Mouse (Mus musculus): Measurements from ENCODE around the gene F13a1.

F13a1 gene

GRCm38 (mm10) chr13:36953676-36954075 lies 96.4 kb downstream of the F13a1 start:
- no peak for DNase-seq (ENCODE audit: low spot score)

DNA sequence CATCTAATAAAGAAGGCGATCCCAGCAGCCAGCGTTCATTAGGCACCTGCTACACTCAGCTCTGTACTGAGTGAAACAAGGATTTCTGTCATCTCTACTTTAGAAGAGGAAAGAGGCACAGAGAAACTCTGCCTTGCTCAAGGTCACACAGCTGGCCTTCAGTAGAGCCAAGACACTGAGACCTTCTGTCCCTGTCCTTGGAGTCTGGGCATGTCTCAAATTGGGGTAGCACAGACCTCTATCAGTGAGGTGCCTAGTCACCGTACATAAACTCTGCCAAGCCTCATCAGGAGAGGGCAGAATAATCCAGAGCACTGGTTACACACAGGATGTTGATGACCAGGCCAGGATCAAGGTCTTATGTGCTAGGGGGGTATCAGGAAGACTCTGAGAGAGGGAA lies 108.2 kb downstream of the F13a1 start:
- DNase-seq (ENCODE audit: low spot score) = no peak

- no peak for DNase-seq (ENCODE audit: low spot score)
Measured at GRCm38 (mm10) chr13:36932066-36932465, 118.0 kb downstream of the F13a1 start.

DNA sequence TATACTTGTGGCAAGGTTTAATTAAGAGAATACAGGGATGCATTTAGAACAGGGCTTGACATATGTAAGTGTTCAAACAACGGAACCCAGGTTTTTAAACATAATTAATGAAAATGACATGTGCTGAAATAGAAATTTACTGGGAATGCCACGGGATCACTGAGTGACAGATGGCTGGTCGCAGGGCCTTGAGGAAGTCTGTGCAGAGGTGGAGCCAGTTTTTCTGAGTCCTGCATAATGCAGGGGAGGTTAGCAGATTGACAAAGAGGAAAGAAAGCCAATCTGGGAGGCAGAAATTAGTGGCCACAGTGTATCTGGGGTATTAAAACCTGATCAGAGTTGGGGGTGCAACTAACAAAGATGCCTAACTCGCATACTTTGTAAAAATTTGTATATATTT lies 130.3 kb downstream of the F13a1 start:
- no peak for DNase-seq (ENCODE audit: low spot score)

DNA sequence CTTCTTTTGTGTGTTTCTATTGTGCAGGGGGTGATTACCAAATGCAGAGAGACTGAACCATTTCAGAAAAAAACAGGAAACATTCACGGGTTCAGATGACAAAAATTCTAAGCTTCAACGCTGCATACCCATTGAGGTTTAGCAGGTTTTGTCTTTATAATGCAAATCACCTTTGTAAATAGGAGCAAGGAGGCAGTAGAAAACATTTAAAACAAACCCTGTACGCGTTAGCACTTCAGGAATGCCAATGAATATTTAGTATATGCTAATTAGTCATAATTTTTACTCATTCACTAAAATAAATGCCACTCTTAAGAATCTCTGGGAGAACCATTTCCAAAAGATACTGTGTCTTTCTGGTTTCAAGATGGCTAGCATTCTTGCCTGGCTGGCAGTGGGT lies 146.2 kb downstream of the F13a1 start:
- no peak for DNase-seq (ENCODE audit: low spot score)

GRCm38 (mm10) chr13:36903447-36903846 lies 146.6 kb downstream of the F13a1 start:
- DNase-seq (ENCODE audit: low spot score) = no peak

- DNase-seq (ENCODE audit: low spot score) = peak; percentile 1
Measured at GRCm38 (mm10) chr13:36901603-36902002, 148.4 kb downstream of the F13a1 start.

DNA sequence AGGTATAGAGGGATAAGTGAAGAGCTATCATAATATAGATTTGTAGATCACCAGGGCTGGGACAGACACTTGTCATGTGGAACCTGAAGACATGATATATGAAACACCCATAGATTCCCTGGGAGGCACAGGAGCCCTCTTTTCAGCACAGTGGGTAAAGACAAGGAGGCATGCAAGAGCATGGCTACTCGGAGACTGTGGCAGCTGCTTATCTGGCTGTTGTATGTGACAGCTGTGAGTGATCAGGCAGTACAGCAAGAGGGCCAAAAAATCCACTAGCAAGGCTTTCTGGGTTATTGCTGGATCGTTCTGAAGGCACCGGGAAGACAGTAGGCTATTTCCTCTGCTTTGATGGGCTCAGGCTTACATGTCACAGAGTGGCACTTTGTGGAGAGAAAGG lies 149.0 kb downstream of the F13a1 start:
- no peak for DNase-seq (ENCODE audit: low spot score)

DNA sequence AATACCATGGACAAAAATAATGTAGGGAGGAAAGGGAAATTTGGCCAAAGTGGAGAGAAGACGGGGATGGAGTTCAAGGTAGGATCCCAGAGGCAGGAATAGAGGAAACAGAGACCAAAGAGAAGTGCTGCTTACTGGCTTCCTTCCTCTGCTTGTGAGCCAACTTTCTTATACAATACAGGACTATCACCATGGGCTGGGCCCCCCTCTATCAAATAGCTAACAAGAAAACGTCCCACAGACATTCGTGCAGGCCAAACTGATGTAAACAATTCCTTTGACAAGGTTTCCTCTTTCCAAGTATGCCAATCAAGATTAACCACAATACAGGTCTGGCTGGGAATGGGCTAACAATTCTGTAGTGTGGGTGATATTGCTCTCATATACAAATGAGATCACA lies 154.0 kb downstream of the F13a1 start:
- DNase-seq (ENCODE audit: low spot score) = no peak

DNA sequence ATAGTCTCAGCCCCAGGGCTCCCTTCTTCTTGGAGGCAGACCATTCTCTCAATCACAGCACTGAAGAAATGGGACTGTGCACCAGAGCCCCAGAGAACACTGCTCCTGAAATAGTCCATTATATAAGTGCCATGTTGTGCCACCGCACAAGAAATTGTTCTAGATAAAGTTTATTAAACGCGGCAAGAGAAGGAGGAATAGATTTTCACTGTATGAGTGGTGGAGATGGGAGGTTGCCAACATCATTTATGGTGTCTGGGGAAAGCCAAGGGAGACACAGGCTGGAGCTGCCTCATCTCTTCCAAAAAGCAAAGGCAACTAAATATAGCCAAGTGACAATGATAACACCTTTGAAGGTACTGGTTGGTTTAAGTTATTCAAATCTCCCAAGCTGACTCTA lies 156.3 kb downstream of the F13a1 start:
- DNase-seq (ENCODE audit: low spot score) = no peak

GRCm38 (mm10) chr13:36892216-36892615 lies 157.8 kb downstream of the F13a1 start:
- no peak for DNase-seq (ENCODE audit: low spot score)

DNA sequence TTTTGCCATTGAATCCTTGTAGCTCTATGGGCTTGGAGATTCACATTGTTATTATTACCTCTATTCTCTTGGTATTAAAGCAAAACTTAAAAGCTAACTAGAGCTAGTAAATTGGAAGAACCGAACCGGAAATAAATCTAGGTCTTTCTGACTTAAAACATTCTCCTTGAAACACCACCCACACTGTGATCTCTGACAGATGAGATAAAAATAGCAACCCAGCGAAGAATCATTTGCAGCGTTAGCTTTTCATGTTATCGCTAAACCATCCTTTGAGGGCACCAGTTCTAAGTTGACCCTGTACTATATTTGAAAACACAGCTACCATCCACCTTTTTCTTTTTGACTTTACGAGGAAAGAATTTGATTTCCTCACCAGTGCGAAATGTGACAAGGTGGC lies 164.1 kb downstream of the F13a1 start:
- DNase-seq (ENCODE audit: low spot score) = no peak

DNA sequence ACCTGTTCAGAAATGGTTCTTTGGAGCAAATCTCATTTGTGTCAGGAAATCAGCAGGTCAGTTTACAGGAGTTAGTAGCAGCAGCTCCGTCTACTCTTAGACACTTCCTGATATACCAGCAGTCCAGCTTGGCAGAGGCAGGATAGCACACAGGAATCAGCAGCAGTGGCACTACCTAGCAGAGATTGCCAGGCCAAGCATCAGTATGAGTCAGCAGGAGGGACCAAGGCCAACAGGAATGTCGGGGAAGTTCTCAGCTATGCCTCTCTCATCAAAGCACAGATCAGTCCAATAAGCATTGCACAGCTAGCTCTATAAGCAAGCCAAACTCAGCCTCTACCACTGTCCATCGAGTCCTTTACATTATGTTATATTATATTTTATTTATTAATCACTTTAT lies 210.9 kb downstream of the F13a1 start:
- no peak for DNase-seq (ENCODE audit: low spot score)

Data from lung, postnatal 25 days (tissue).